Mouse (Mus musculus): ENCODE results near the gene Tcf3.
A peak's percentile ranks its signal among the peaks of the same experiment; 100 is the strongest.

The Tcf3 gene

GRCm38 (mm10) chr10:80407924-80408323 is 25.5 kb downstream of the Tcf3 start:
- no peak for DNase-seq (ENCODE audit: low spot score in 2 of 2)

- DNase-seq (ENCODE audit: low spot score in 2 of 2) = peak; percentile 78 to 87
Observed at GRCm38 (mm10) chr10:80406684-80407501, 26.6 kb downstream of the Tcf3 start, which contains the start of gene Uqcr11. Gene Uqcr11, minus strand, starts transcription at chr10:80406830.

GRCm38 (mm10) chr10:80405481-80406173 is 27.8 kb downstream of the Tcf3 start:
- DNase-seq (ENCODE audit: low spot score in 2 of 2) = no peak

- DNase-seq (ENCODE audit: low spot score in 2 of 2) = no peak
Observed at GRCm38 (mm10) chr10:80403044-80403692, 30.3 kb downstream of the Tcf3 start.

- DNase-seq (ENCODE audit: low spot score in 2 of 2) = no peak
Observed at GRCm38 (mm10) chr10:80400704-80401161, 32.7 kb downstream of the Tcf3 start.

GRCm38 (mm10) chr10:80399973-80400703 is 33.3 kb downstream of the Tcf3 start:
- no peak for DNase-seq (ENCODE audit: low spot score in 2 of 2)

GRCm38 (mm10) chr10:80399191-80399972 is 34.1 kb downstream of the Tcf3 start, which contains the start of gene Mbd3:
Gene Mbd3, minus strand, starts transcription at chr10:80399550.
- peak; percentile 96 to 97 for DNase-seq (ENCODE audit: low spot score in 2 of 2)

- DNase-seq (ENCODE audit: low spot score in 2 of 2) = peak; percentile 95 to 98
Observed at GRCm38 (mm10) chr10:80398719-80399190, 34.7 kb downstream of the Tcf3 start.

- DNase-seq (ENCODE audit: low spot score in 2 of 2) = no peak
Observed at GRCm38 (mm10) chr10:80398174-80398535, 35.3 kb downstream of the Tcf3 start.

- no peak for DNase-seq (ENCODE audit: low spot score in 2 of 2)
Observed at GRCm38 (mm10) chr10:80397524-80398173, 35.8 kb downstream of the Tcf3 start.

GRCm38 (mm10) chr10:80396822-80397523 is 36.5 kb downstream of the Tcf3 start:
- no peak for DNase-seq (ENCODE audit: low spot score in 2 of 2)

GRCm38 (mm10) chr10:80395025-80395627 is 38.3 kb downstream of the Tcf3 start:
- no peak for DNase-seq (ENCODE audit: low spot score in 2 of 2)

- DNase-seq (ENCODE audit: low spot score in 2 of 2) = no peak
Observed at GRCm38 (mm10) chr10:80392687-80393086, 40.8 kb downstream of the Tcf3 start.

- DNase-seq (ENCODE audit: low spot score in 2 of 2) = no peak
Observed at GRCm38 (mm10) chr10:80390697-80391096, 42.8 kb downstream of the Tcf3 start.

- DNase-seq (ENCODE audit: low spot score in 2 of 2) = no peak
Observed at GRCm38 (mm10) chr10:80389185-80389708, 44.2 kb downstream of the Tcf3 start.

GRCm38 (mm10) chr10:80388731-80389130 is 44.7 kb downstream of the Tcf3 start:
- DNase-seq (ENCODE audit: low spot score in 2 of 2) = no peak

- DNase-seq (ENCODE audit: low spot score in 2 of 2) = peak; percentile 65 to 78
Observed at GRCm38 (mm10) chr10:80387522-80387959, 45.9 kb downstream of the Tcf3 start, which contains the start of gene Mex3d. Gene Mex3d, minus strand, starts transcription at chr10:80387659.

- DNase-seq (ENCODE audit: low spot score in 2 of 2) = no peak
Observed at GRCm38 (mm10) chr10:80386735-80387471, 46.5 kb downstream of the Tcf3 start.

All from frontal cortex, postnatal 25 days (tissue).